Mouse (Mus musculus): ENCODE results near the gene Ccdc155.
"Not testable (repeated sequence)": the region's sequence is repeated elsewhere in the genome, so short reads cannot be mapped to it uniquely, and the experiment has no call there.

Gene Ccdc155

GRCm38 (mm10) chr7:45163735-45164490 lies 40.8 kb downstream of the Ccdc155 start, which contains the start of gene Slc17a7:
TSS of gene Slc17a7 (plus strand) at chr7:45163949.
- no peak for DNase-seq (ENCODE audit: low spot score in 2 of 2)

DNA sequence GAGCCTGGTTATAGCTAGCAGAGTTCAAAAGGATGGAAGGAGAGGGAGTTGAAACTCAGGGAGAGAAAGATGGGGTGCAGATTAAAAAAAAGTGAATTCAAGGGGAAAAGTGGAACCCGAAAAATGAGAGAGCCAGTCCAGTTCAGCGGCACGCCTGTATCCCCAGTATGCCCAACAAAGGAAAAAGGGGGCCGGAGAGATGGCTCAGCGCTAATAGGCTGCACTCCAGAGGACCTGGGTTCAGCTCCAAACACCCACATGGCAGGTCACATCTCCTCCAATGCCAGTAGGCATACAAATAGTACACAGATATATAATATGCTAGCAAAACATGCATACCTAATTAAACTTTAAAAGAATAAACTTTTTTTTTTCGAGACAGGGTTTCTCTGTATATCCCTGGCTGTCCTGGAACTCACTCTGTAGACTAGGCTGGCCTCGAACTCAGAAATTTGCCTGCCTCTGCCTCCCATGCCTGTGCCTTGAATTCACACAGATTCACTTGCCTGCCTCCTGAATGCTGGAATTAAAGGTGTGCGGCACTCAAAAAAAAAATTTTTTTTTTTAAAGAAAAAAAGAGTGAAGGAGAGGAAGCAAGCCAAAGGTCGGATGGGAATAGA lies 41.6 kb downstream of the Ccdc155 start:
- no peak for DNase-seq (ENCODE audit: low spot score in 2 of 2)

- DNase-seq (ENCODE audit: low spot score in 2 of 2), result no peak
Measured at GRCm38 (mm10) chr7:45162551-45162950, 42.1 kb downstream of the Ccdc155 start.

- peak; percentile 82 to 91 for DNase-seq (ENCODE audit: low spot score in 2 of 2)
Measured at GRCm38 (mm10) chr7:45161612-45162473, 42.8 kb downstream of the Ccdc155 start.

GRCm38 (mm10) chr7:45160866-45161265 lies 43.8 kb downstream of the Ccdc155 start:
- DNase-seq (ENCODE audit: low spot score in 2 of 2), result no peak

- DNase-seq (ENCODE audit: low spot score in 2 of 2), result no peak
Measured at GRCm38 (mm10) chr7:45160316-45160800, 44.3 kb downstream of the Ccdc155 start.

GRCm38 (mm10) chr7:45158991-45159390 lies 45.7 kb downstream of the Ccdc155 start:
- no peak for DNase-seq (ENCODE audit: low spot score in 2 of 2)

- no peak for DNase-seq (ENCODE audit: low spot score in 2 of 2)
Measured at GRCm38 (mm10) chr7:45157459-45157858, 47.2 kb downstream of the Ccdc155 start.

- no peak for DNase-seq (ENCODE audit: low spot score in 2 of 2)
Measured at GRCm38 (mm10) chr7:45156206-45156605, 48.5 kb downstream of the Ccdc155 start.

GRCm38 (mm10) chr7:45155590-45155989 lies 49.1 kb downstream of the Ccdc155 start:
- DNase-seq (ENCODE audit: low spot score in 2 of 2), result no peak

DNA sequence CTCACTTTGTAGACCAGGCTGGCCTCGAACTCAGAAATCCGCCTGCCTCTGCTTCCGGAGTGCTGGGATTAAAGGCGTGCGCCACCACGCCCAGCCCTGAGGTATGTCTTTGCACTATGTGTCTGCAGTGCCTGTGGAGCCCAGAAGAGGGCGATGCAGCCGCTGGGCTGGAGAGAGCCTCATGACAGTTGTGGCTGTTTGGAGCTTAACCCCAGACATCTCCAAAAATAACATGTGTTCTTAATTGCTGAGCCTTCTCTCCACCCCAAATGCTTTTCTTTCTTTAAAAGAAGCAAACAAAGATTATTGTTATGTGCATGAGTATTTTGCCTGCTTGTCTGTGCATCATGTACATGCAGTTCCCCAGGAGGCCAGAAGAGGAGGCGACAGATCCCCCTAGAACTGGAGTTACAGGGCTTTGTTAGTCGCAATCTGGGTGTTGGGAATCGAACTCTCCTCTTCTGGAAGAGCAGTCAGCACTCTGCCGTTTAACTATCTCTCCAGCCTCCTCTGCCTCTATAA lies 49.6 kb downstream of the Ccdc155 start:
- DNase-seq (ENCODE audit: low spot score in 2 of 2), result peak; percentile 57 to 74

DNA sequence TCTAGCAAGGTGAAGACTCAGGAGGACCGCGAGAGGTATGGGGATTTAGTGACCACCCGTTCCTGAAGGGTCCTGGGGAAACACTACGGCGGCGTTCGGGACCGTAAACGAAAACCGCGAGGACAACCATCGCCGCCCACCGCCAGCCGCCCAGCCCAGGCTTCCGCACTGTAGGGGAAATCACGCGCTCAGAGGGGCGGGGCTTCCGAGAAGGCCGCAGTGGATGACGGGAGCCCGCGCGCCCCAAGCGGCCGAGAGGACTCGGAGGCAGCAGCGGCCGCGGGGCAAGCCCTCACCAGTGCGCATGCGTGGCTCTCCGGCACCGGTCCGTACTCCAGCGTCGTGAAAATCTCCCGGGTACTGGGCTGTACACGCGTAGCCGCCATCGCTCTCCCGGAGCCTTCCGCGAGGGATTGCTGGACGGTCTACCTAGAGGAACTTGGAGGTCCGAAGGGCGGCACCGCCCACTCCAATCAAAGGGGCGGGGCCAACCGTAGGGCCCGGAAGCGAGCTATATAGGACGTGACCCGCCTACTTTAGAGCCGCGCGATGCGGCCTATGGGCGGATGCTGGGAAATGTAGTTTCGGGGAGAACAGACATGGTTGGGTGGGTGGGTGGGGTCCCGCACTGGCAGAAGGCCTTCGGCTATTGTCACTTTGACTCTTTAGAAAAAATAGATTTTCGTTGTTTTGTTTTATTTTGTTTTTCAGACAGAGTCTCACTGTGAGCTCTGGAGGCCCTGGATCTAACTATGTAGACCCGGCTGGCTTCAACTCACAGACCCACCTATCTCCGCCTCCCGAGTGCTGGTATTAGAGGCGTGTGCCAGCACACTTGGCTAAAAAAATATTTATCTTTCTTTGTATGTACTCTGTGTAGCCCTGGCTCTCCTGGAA lies 50.3 kb downstream of the Ccdc155 start, which contains the start of the genes Pih1d1 and Aldh16a1:
Pih1d1 (plus strand) TSS at position 208 of the 897 bp plus-strand sequence.
Aldh16a1 (minus strand) TSS at position 489 of the 897 bp plus-strand sequence.
- DNase-seq (ENCODE audit: low spot score in 2 of 2), result peak; percentile 96 to 97

GRCm38 (mm10) chr7:45153586-45153985 lies 51.1 kb downstream of the Ccdc155 start:
- DNase-seq (ENCODE audit: low spot score in 2 of 2), result no peak

- DNase-seq (ENCODE audit: low spot score in 2 of 2), result not testable (repeated sequence)
Measured at GRCm38 (mm10) chr7:45153052-45153451, 51.6 kb downstream of the Ccdc155 start.

DNA sequence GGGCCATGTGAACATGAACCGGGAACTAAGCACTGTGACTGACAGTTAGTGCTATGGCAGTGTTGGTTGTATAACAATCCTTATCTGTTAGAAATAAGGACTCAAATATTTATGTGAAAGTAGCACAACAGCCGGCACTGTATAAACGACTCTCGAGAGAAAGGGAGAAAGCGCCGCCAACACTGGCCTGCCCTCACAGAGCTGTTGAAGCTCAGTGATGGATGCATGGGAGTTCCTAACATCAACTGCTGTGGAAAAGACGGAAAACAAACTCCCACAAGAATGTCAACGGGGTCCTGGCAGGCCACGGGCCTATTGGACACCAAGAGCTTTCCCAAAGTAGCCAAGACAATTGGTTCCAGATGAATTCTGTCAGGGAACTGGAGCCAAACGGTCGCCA lies 53.4 kb downstream of the Ccdc155 start:
- no peak for DNase-seq (ENCODE audit: low spot score in 2 of 2)

DNA sequence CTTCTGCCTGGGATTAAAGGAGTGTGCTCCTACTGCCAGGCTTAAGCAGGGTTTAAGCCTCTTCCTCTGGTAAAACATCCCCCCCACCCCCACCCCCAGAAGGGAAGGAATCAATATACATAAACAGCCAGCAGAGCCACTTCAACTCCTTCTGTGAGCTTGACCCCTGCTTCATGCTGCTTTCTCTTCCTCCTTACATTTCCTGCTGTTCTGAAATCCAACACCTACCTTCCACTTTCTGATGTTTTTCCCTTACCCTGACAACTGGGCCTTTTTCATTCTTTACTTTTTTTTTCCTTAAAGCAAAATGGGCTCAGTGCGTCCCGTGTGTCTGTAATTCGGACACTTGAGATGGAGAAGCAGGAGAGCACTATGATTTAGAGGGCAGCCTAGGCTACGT lies 54.4 kb downstream of the Ccdc155 start:
- DNase-seq (ENCODE audit: low spot score in 2 of 2), result no peak

- no peak for DNase-seq (ENCODE audit: low spot score in 2 of 2)
Measured at GRCm38 (mm10) chr7:45149545-45149944, 55.1 kb downstream of the Ccdc155 start.

- DNase-seq (ENCODE audit: low spot score in 2 of 2), result no peak
Measured at GRCm38 (mm10) chr7:45148534-45149098, 56.1 kb downstream of the Ccdc155 start.

- no peak for DNase-seq (ENCODE audit: low spot score in 2 of 2)
Measured at GRCm38 (mm10) chr7:45147899-45148298, 56.8 kb downstream of the Ccdc155 start.

GRCm38 (mm10) chr7:45147267-45147666 lies 57.4 kb downstream of the Ccdc155 start:
- DNase-seq (ENCODE audit: low spot score in 2 of 2), result no peak
